Mouse (Mus musculus): Measurements from ENCODE around the gene Fbxw26. TPM values are rescaled to one million over a fixed set of nuclear protein-coding genes. Genes with fewer than 3 reads are reported as not detected.
"Not testable (repeated sequence)": the region's sequence is repeated elsewhere in the genome, so short reads cannot be mapped to it uniquely, and the experiment has no call there.

Fbxw26 gene
- polyA plus RNA-seq (2016; fragmentation: Nextera tagmentation; extraction: Ambion mirVana), result not detected in 2 replicates

DNA sequence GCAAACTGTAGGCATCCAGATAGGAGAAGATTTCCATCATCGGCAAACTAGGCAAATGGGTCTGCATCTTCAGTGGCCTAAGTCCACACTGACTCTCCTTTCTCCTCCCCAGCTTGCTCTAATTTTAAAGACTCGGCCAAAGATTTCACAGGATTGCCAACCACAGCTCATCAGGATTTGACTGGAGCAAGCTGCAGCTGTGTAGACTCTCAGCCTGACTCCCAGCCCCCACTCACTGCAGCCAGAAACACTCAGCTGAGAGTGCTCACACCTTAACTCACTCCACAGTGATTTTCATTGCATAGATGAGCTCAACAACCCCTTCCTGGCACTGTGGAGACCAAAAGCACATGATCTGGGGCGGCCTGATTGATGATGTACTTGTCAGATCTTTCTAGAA lies at the start of gene Fbxw26:
Gene Fbxw26, minus strand, starts transcription at position 101 of the 400 bp plus-strand sequence.
- not testable (repeated sequence) for H3K4me1 ChIP-seq; H3K36me3 ChIP-seq; H3K4me2 ChIP-seq (replicated peaks); ATAC-seq (ENCODE audit: low FRiP score); H3K27me3 ChIP-seq; H3K9ac ChIP-seq; H3K27ac ChIP-seq; H3K9me3 ChIP-seq (replicated peaks); H3K4me3 ChIP-seq
- 94% methylated on average over 3 of the region's 3 CpGs for WGBS

GRCm38 (mm10) chr9:109795221-109795620 lies 49.3 kb upstream of the Fbxw26 start:
- WGBS, result 82% methylated on average over 2 of the region's 2 CpGs
- no peaks in the 10 kb centered on the region for H3K36me3 ChIP-seq
- no peaks in the 10 kb centered on the region for H3K9me3 ChIP-seq (replicated peaks)
- no peak for ATAC-seq (ENCODE audit: low FRiP score)
- no peak overlapping the region for H3K4me3 ChIP-seq
- H3K4me1 ChIP-seq, result no peaks in the 10 kb centered on the region
- H3K27me3 ChIP-seq, result no peaks in the 10 kb centered on the region
- no peak overlapping the region for H3K4me2 ChIP-seq (replicated peaks)
- no peak overlapping the region for H3K27ac ChIP-seq
- H3K9ac ChIP-seq, result no peak overlapping the region

DNA sequence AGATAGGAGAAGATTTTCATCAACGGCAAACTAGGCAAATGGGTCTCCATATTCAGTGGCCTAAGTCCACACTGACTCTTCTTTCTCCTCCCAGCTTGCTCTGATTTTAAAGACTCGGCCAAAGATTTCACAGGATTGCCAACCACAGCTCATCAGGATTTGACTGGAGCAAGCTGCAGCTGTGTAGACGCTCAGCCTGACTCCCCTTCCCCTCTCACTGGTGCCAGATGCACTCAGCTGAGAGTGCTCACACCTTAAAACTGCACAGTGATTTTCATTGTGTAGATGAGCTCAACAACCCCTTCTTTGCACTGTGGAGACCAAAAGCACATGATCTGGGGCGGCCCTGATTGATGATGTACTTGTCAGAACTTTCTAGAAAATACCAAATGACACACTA lies 44.7 kb upstream of the Fbxw26 start, which contains the start of gene Fbxw27:
Gene Fbxw27, minus strand, starts transcription at position 101 of the 400 bp plus-strand sequence.
- not testable (repeated sequence) for H3K36me3 ChIP-seq; H3K4me2 ChIP-seq (replicated peaks); H3K9me3 ChIP-seq (replicated peaks); ATAC-seq (ENCODE audit: low FRiP score); H3K27me3 ChIP-seq; H3K4me3 ChIP-seq; H3K9ac ChIP-seq; H3K4me1 ChIP-seq; H3K27ac ChIP-seq
- 79% methylated on average over 4 of the region's 4 CpGs for WGBS

GRCm38 (mm10) chr9:109766841-109767240 lies 21.0 kb upstream of the Fbxw26 start:
- not testable (repeated sequence) for ATAC-seq (ENCODE audit: low FRiP score); H3K9me3 ChIP-seq (replicated peaks)
- 68% methylated on average over 1 of the region's 1 CpGs for WGBS

GRCm38 (mm10) chr9:109702600-109702999 lies 43.3 kb downstream of the Fbxw26 start, which contains the start of gene Fbxw18:
TSS of gene Fbxw18 (minus strand) at chr9:109702700.
- H3K36me3 ChIP-seq; ATAC-seq (ENCODE audit: low FRiP score); H3K4me2 ChIP-seq (replicated peaks); H3K27me3 ChIP-seq; H3K27ac ChIP-seq; H3K4me1 ChIP-seq; H3K9ac ChIP-seq; H3K4me3 ChIP-seq; H3K9me3 ChIP-seq (replicated peaks): not testable (repeated sequence)
- WGBS, result 83% methylated on average over 4 of the region's 4 CpGs

More at GRCm38 (mm10) chr9:109766841-109767240, 21.0 kb upstream of the Fbxw26 start:
- H3K4me1 ChIP-seq; H3K27me3 ChIP-seq; H3K36me3 ChIP-seq; H3K4me2 ChIP-seq (replicated peaks); H3K9ac ChIP-seq; H3K4me3 ChIP-seq; H3K27ac ChIP-seq: not testable (repeated sequence)

- no peak for ATAC-seq (ENCODE audit: low FRiP score)
- no peaks in the 10 kb centered on the region for H3K4me1 ChIP-seq
- H3K27me3 ChIP-seq, result no peaks in the 10 kb centered on the region
- H3K27ac ChIP-seq, result no peak overlapping the region
- WGBS, result 8% methylated on average over 1 of the region's 1 CpGs
- no peak overlapping the region for H3K4me2 ChIP-seq (replicated peaks)
- no peak overlapping the region for H3K4me3 ChIP-seq
- no peak overlapping the region for H3K9ac ChIP-seq
- H3K9me3 ChIP-seq (replicated peaks), result no peaks in the 10 kb centered on the region
- no peaks in the 10 kb centered on the region for H3K36me3 ChIP-seq
These were observed 60.6 kb downstream of the Fbxw26 start for GRCm38 (mm10) chr9:109685299-109685698.

Other genes with a start within 250 kb of the Fbxw26 start
- gene Fbxw15, start 177.8 kb downstream of the Fbxw26 start, polyA plus RNA-seq (2016; fragmentation: Nextera tagmentation; extraction: Ambion mirVana), result 0.14 and 0.17 TPM in 2 replicates
- 0.16 and 0.18 TPM in 2 replicates for gene Fbxw24, start 120.0 kb downstream of the Fbxw26 start, polyA plus RNA-seq (2016; fragmentation: Nextera tagmentation; extraction: Ambion mirVana)
- not detected in 2 replicates for gene Fbxw25, start 81.4 kb downstream of the Fbxw26 start, polyA plus RNA-seq (2016; fragmentation: Nextera tagmentation; extraction: Ambion mirVana)
- gene Fbxw18, start 43.4 kb downstream of the Fbxw26 start, polyA plus RNA-seq (2016; fragmentation: Nextera tagmentation; extraction: Ambion mirVana), result not detected in 2 replicates
- not detected in 2 replicates for gene Fbxw27, start 44.6 kb upstream of the Fbxw26 start, polyA plus RNA-seq (2016; fragmentation: Nextera tagmentation; extraction: Ambion mirVana)
- gene Spink8, start 66.2 kb upstream of the Fbxw26 start, polyA plus RNA-seq (2016; fragmentation: Nextera tagmentation; extraction: Ambion mirVana), result not detected in 2 replicates
- 60.4 and 68.7 TPM in 2 replicates for gene Nme6, start 86.7 kb upstream of the Fbxw26 start, polyA plus RNA-seq (2016; fragmentation: Nextera tagmentation; extraction: Ambion mirVana)
- gene Camp, start 103.5 kb upstream of the Fbxw26 start, polyA plus RNA-seq (2016; fragmentation: Nextera tagmentation; extraction: Ambion mirVana), result 1.9 and 2.0 TPM in 2 replicates
- 34.0 and 35.5 TPM in 2 replicates for gene Cdc25a, start 129.5 kb upstream of the Fbxw26 start, polyA plus RNA-seq (2016; fragmentation: Nextera tagmentation; extraction: Ambion mirVana)
- gene Map4, start 185.4 kb upstream of the Fbxw26 start, polyA plus RNA-seq (2016; fragmentation: Nextera tagmentation; extraction: Ambion mirVana), result 137 and 164 TPM in 2 replicates

All from hindbrain, embryonic 12.5 days (tissue).